Mouse (Mus musculus) liver, embryonic 11.5 days (tissue): ENCODE results near the gene Map3k21. TPM values are rescaled to one million over a fixed set of nuclear protein-coding genes. Genes with fewer than 3 reads are reported as not detected.

Experiments
- ATAC-seq: fragments of 200-750 bp; cut with Nextera tagmentation; replicated peaks from 2 replicates; pipeline ENCODE4 v1.8.0; 2017; ENCODE audit warnings: moderate number of reproducible peaks, mild to moderate bottlenecking, moderate TSS enrichment, moderate library complexity; ENCODE audit not compliant: low FRiP score
- DNase-seq: peaks from one replicate; pipeline ENCODE4 v3.0.0-alpha.2; 2017; ENCODE audit warnings: low spot score
- H3K27ac ChIP-seq: fragments of 300-500 bp; sonication (generic); 2 replicates; pipeline ENCODE4 v1.5.1; 2014; ENCODE audit warnings: mild to moderate bottlenecking, low read depth, low read length, control low read depth
- H3K27me3 ChIP-seq: fragments of 300-500 bp; sonication (generic); replicated peaks from 2 replicates; pipeline ENCODE4 v1.6.1; 2014; ENCODE audit warnings: low read length, mixed read lengths; ENCODE audit not compliant: control insufficient read depth, insufficient read depth
- H3K36me3 ChIP-seq: fragments of 300-500 bp; sonication (generic); 2 replicates; pipeline ENCODE4 v1.6.1; 2014; ENCODE audit warnings: mild to moderate bottlenecking, low read length, moderate library complexity, mixed read lengths; ENCODE audit not compliant: control insufficient read depth, insufficient read depth
- H3K4me1 ChIP-seq: fragments of 300-500 bp; sonication (generic); replicated peaks from 2 replicates; pipeline ENCODE4 v1.6.1; 2014; ENCODE audit warnings: low read length, mixed read lengths; ENCODE audit not compliant: control insufficient read depth, insufficient read depth
- H3K4me2 ChIP-seq: fragments of 300-500 bp; sonication (generic); 2 replicates; pipeline ENCODE4 v1.6.1; 2014; ENCODE audit warnings: mild to moderate bottlenecking, control low read depth, moderate library complexity
- H3K4me3 ChIP-seq: fragments of 300-500 bp; sonication (generic); 2 replicates; pipeline ENCODE4 v1.5.1; 2014; ENCODE audit warnings: low read depth, low read length, control low read depth
- H3K9ac ChIP-seq: fragments of 300-500 bp; sonication (generic); 2 replicates; pipeline ENCODE4 v1.6.1; 2014; ENCODE audit warnings: low read depth, low read length, control low read depth
- H3K9me3 ChIP-seq: fragments of 300-500 bp; sonication (generic); 2 replicates; pipeline ENCODE4 v1.6.1; 2016; ENCODE audit warnings: low read length, inconsistent platforms, mixed read lengths; ENCODE audit not compliant: control insufficient read depth
- WGBS: fragments of 180-500 bp; shearing (Covaris S2); extraction: QIAGEN DNeasy Blood & Tissue Kit; methylation state at CpG from one replicate; pipeline ENCODE4 v1.1.7; 2014; 5-methylcytosine and 5-hydroxymethylcytosine counted together
- polyA plus RNA-seq: library from polyadenylated mRNA; unstranded; fragments of >200 nt; fragmentation: Nextera tagmentation; extraction: Ambion mirVana; gene quantifications from 2 replicates; pipeline ENCODE4 v1.2.1, GENCODE M21; 2014

The Map3k21 gene
- polyA plus RNA-seq, 1 experiment from 2014 or later = 0.07 TPM

GRCm38 (mm10) chr8:125963807-125964211, 53.6 kb downstream of the Map3k21 start:
- H3K9ac ChIP-seq = no peak overlapping the region
- 8% methylated on average over 11 of the region's 11 CpGs for WGBS
- peak overlapping the region; percentile 16; the same call in 1 of the 2 replicates for H3K4me2 ChIP-seq
- no peaks in the 10 kb centered on the region for H3K9me3 ChIP-seq
- H3K4me1 ChIP-seq = no peaks in the 10 kb centered on the region
- ATAC-seq (no peak), DNase-seq (no peak)
- H3K36me3 ChIP-seq = no peaks in the 10 kb centered on the region
- no peak overlapping the region for H3K4me3 ChIP-seq
- no peak overlapping the region for H3K27ac ChIP-seq
- peaks cover 18% of the 10 kb centered on the region for H3K27me3 ChIP-seq

- ATAC-seq (no peak), DNase-seq (no peak)
- Histone ChIP-seq H3K27me3 (no peaks in the 10 kb centered on the region), H3K9me3 (no peaks in the 10 kb centered on the region), H3K4me3 (no peak overlapping the region), H3K27ac (no peak overlapping the region), H3K9ac (no peak overlapping the region), H3K4me1 (no peaks in the 10 kb centered on the region), H3K4me2 (no peak overlapping the region), H3K36me3 (no peaks in the 10 kb centered on the region)
- WGBS = 65% methylated on average over 3 of the region's 3 CpGs
These were observed 61.1 kb downstream of the Map3k21 start for GRCm38 (mm10) chr8:125971336-125971735.

- ATAC-seq = no peak
- 85% methylated on average over 4 of the region's 4 CpGs for WGBS
These were observed 65.7 kb downstream of the Map3k21 start for GRCm38 (mm10) chr8:125975981-125976380.

GRCm38 (mm10) chr8:125980826-125981225, 70.6 kb downstream of the Map3k21 start:
- Histone ChIP-seq H3K9me3 (no peaks in the 10 kb centered on the region), H3K4me2 (no peak overlapping the region), H3K4me3 (no peak overlapping the region), H3K27me3 (no peaks in the 10 kb centered on the region), H3K4me1 (no peaks in the 10 kb centered on the region), H3K36me3 (no peaks in the 10 kb centered on the region), H3K9ac (no peak overlapping the region), H3K27ac (no peak overlapping the region)
- DNase-seq = no peak
- no peak for ATAC-seq
- WGBS = 19% methylated on average over 6 of the region's 6 CpGs

More at GRCm38 (mm10) chr8:125975981-125976380, 65.7 kb downstream of the Map3k21 start:
- Histone ChIP-seq H3K4me2 (no peak overlapping the region), H3K9me3 (no peaks in the 10 kb centered on the region), H3K27ac (no peak overlapping the region), H3K27me3 (no peaks in the 10 kb centered on the region), H3K9ac (no peak overlapping the region), H3K4me1 (no peaks in the 10 kb centered on the region), H3K4me3 (no peak overlapping the region), H3K36me3 (no peaks in the 10 kb centered on the region)
- DNase-seq = no peak

GRCm38 (mm10) chr8:125983515-125983914, 73.3 kb downstream of the Map3k21 start:
- no peaks in the 10 kb centered on the region for H3K27me3 ChIP-seq
- H3K9ac ChIP-seq = no peak overlapping the region
- 59% methylated on average over 3 of the region's 3 CpGs for WGBS
- no peak overlapping the region for H3K27ac ChIP-seq
- no peak for ATAC-seq
- H3K9me3 ChIP-seq = no peaks in the 10 kb centered on the region
- no peak overlapping the region for H3K4me2 ChIP-seq
- no peaks in the 10 kb centered on the region for H3K4me1 ChIP-seq
- H3K36me3 ChIP-seq = no peaks in the 10 kb centered on the region
- DNase-seq = no peak
- no peak overlapping the region for H3K4me3 ChIP-seq

GRCm38 (mm10) chr8:125984140-125984539, 73.9 kb downstream of the Map3k21 start:
- whole genome bisulfite sequencing = 86% methylated on average over 4 of the region's 4 CpGs
- DNase-seq = no peak
- ATAC-seq = no peak
- H3K36me3 ChIP-seq = no peaks in the 10 kb centered on the region
- no peak overlapping the region for H3K4me2 ChIP-seq
- no peak overlapping the region for H3K4me3 ChIP-seq
- no peak overlapping the region for H3K27ac ChIP-seq
- no peaks in the 10 kb centered on the region for H3K27me3 ChIP-seq
- no peaks in the 10 kb centered on the region for H3K9me3 ChIP-seq
- no peak overlapping the region for H3K9ac ChIP-seq
- no peaks in the 10 kb centered on the region for H3K4me1 ChIP-seq

- Histone ChIP-seq H3K9me3 (no peaks in the 10 kb centered on the region), H3K9ac (no peak overlapping the region), H3K36me3 (no peaks in the 10 kb centered on the region), H3K4me3 (no peak overlapping the region), H3K4me1 (no peaks in the 10 kb centered on the region), H3K27me3 (no peaks in the 10 kb centered on the region; the same call in 1 of the 2 replicates), H3K27ac (no peak overlapping the region), H3K4me2 (no peak overlapping the region)
- WGBS = 92% methylated on average over 2 of the region's 2 CpGs
- DNase-seq = no peak
- ATAC-seq = no peak
These were observed 75.1 kb downstream of the Map3k21 start for GRCm38 (mm10) chr8:125985364-125985763.

- Histone ChIP-seq H3K27me3 (peaks cover under 1% of the 10 kb centered on the region; the same call in 1 of the 2 replicates), H3K4me1 (no peaks in the 10 kb centered on the region), H3K9me3 (no peaks in the 10 kb centered on the region), H3K9ac (no peak overlapping the region), H3K4me2 (no peak overlapping the region), H3K36me3 (no peaks in the 10 kb centered on the region), H3K4me3 (no peak overlapping the region), H3K27ac (no peak overlapping the region)
- no peak for DNase-seq
- no peak for ATAC-seq
- 72% methylated on average over 6 of the region's 6 CpGs for WGBS
These were observed 76.8 kb downstream of the Map3k21 start for GRCm38 (mm10) chr8:125986999-125987589.

GRCm38 (mm10) chr8:125987996-125988395, 77.7 kb downstream of the Map3k21 start:
- no peak for DNase-seq
- Histone ChIP-seq H3K4me3 (no peak overlapping the region), H3K36me3 (no peaks in the 10 kb centered on the region), H3K27ac (no peak overlapping the region), H3K27me3 (peaks cover 6% of the 10 kb centered on the region; the same call in 1 of the 2 replicates), H3K9ac (no peak overlapping the region), H3K4me1 (no peaks in the 10 kb centered on the region), H3K4me2 (no peak overlapping the region), H3K9me3 (no peaks in the 10 kb centered on the region)
- no peak for ATAC-seq
- 30% methylated on average over 2 of the region's 2 CpGs for WGBS
